Mouse (Mus musculus): ENCODE results near the gene Peg12. TPM values are rescaled to one million over a fixed set of nuclear protein-coding genes. Genes with fewer than 3 reads are reported as not detected.

Gene Peg12
- total RNA-seq, 2 experiments from 2014 or later = 0.86 to 0.92 TPM

Other genes with a start within 250 kb of the Peg12 start
- 1 to 10 TPM; 4.1 to 4.8 TPM for gene Ndn, start 117.9 kb downstream of the Peg12 start, total RNA-seq (2021)
- not detected for gene Magel2, start 87.5 kb downstream of the Peg12 start, total RNA-seq (2021)
- under 1 TPM; 0.14 to 0.33 TPM for gene Mkrn3, start 44.4 kb downstream of the Peg12 start, total RNA-seq (2021)